Mouse (Mus musculus): ENCODE results near the gene Zfp773. TPM values are rescaled to one million over a fixed set of nuclear protein-coding genes. Genes with fewer than 3 reads are reported as not detected.
A peak's percentile ranks its signal among the peaks of the same experiment; 100 is the strongest.
"Not testable (repeated sequence)": the region's sequence is repeated elsewhere in the genome, so short reads cannot be mapped to it uniquely, and the experiment has no call there.

The Zfp773 gene
- 1.8 and 2.6 TPM in 2 replicates for polyA plus RNA-seq (2014; fragmentation: Nextera tagmentation; extraction: Ambion mirVana)

DNA sequence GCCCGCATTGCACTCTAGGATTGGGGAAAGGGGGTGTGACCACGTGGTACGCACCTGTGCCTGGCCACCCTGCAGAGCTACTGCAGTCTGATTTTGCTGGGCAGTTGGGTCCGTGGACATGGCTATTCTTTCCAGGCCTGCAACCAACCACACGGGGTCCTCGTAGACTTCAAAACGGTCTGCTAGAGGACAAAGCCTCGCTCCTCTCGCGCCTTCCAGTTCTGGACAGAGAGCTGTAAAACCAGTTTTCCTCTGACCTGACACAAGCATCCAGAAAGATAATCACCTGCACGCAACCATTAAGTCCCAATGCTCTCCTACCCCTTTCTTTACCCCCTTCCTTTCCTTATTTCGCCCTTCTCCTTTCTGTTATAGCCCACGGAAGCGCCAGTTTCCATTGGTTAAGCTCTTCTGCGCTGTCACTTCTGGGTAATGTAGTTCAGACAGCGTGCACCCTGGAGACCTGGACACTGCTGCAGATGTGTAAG, at the start of gene Zfp773:
Zfp773 (minus strand) TSS at position 377 of the 488 bp plus-strand sequence.
- H3K27ac ChIP-seq (ENCODE audit: low read length): no peak within 1 kb of the TSS
- WGBS: 7% methylated on average over 16 of the region's 16 CpGs
- peak within 1 kb of the TSS; percentile 50 for H3K4me2 ChIP-seq (replicated peaks; ENCODE audit: low read depth, low read length)
- peak within 1 kb of the TSS; percentile 28; the same call in 1 of the 2 replicates for H3K9ac ChIP-seq (replicated peaks; ENCODE audit: low read depth, low read length)
- H3K4me1 ChIP-seq (ENCODE audit: control insufficient read depth, insufficient read depth, low read length): no peaks in the 10 kb centered on the region
- no peaks in the 10 kb centered on the region for H3K9me3 ChIP-seq (ENCODE audit: control insufficient read depth, low read depth, low read length)
- H3K4me3 ChIP-seq (ENCODE audit: low read depth, low read length): peak within 1 kb of the TSS; percentile 41
- no peaks in the 10 kb centered on the region for H3K27me3 ChIP-seq (ENCODE audit: control insufficient read depth, insufficient read depth, low read length)
- no peaks in the 10 kb centered on the region for H3K36me3 ChIP-seq (ENCODE audit: control insufficient read depth, insufficient read depth, low read length)
- peak; percentile 95 for ATAC-seq (ENCODE audit: insufficient number of reproducible peaks, insufficient read depth, low FRiP score, low read depth)

DNA sequence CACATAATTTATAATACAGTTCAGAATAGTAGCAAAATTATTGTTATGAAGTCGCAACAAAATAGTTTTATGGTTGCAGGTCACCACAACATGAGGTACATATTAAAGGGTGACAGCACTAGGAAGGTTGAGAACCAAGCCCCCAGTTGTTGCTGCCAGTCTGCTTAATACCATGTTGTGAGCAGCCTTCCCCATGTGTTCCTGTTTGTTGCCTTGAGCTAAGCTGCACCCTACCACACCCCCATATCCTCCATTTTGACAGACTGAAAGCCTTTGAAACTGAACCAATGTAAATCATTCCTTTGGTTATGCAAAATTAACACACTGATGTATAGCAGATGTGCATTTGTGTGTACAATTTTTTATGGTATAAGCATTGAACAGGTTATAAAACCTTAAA, 49.3 kb upstream of the Zfp773 start:
- H3K4me1 ChIP-seq (ENCODE audit: control insufficient read depth, insufficient read depth, low read length): no peaks in the 10 kb centered on the region
- H3K36me3 ChIP-seq (ENCODE audit: control insufficient read depth, insufficient read depth, low read length): peaks cover 20% of the 10 kb centered on the region; the same call in 1 of the 2 replicates
- H3K9ac ChIP-seq (replicated peaks; ENCODE audit: low read depth, low read length): no peak overlapping the region
- no peak overlapping the region for H3K27ac ChIP-seq (ENCODE audit: low read length)
- no peak overlapping the region for H3K4me2 ChIP-seq (replicated peaks; ENCODE audit: low read depth, low read length)
- no peaks in the 10 kb centered on the region for H3K9me3 ChIP-seq (ENCODE audit: control insufficient read depth, low read depth, low read length)
- no peak for ATAC-seq (ENCODE audit: insufficient number of reproducible peaks, insufficient read depth, low FRiP score, low read depth)
- no peak overlapping the region for H3K4me3 ChIP-seq (ENCODE audit: low read depth, low read length)
- 93% methylated on average over 1 of the region's 1 CpGs for WGBS
- no peaks in the 10 kb centered on the region for H3K27me3 ChIP-seq (ENCODE audit: control insufficient read depth, insufficient read depth, low read length)

DNA sequence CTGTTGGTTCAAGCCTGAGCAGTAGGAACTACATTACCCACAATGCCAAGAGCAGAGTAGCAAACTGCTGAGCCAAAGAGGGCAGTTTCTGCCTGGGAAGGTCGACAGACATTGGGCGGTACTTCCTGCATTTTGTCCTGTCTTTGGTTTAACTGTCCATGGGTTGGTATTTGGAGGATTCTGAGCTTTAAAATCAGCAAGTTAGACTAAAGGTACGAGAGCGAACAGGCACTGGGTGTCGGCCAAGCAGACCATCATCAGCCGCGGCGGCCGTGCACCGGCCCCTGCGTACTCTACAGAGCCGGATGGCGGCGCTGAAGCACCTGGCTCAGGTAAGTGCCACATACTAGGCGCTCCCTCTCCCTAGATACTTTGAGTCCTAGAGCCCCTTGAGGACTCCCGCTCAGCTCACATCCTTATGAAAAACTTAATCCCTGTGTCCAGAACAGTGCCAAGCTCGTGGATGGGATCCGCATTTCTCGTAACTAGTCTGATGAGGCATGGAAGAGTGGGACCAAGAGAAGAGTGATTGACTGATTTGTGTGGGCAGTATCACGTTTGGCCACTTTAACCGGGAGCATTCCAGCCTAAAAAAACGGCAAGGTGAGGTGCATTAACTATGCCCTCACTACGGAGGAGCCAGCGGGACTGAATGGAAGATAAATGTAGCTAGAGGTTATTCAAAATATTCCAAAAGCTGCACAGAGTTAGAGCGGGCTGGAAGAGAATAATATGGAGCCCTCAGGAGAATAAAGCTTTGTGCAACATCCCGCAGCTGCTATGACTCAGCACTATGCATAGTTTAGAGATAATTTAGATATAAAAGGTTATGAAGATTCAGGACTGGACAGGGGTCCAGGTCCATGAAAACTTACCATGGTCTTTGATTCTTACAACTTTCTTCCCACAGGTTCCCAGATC, 34.9 kb upstream of the Zfp773 start, which contains the start of gene Zfp418:
Zfp418 (plus strand) TSS at position 104 of the 921 bp plus-strand sequence.
- peaks cover 7% of the 10 kb centered on the region; the same call in 1 of the 2 replicates for H3K36me3 ChIP-seq (ENCODE audit: control insufficient read depth, insufficient read depth, low read length)
- H3K9me3 ChIP-seq (ENCODE audit: control insufficient read depth, low read depth, low read length): no peaks in the 10 kb centered on the region
- peak within 1 kb of the TSS; percentile 68 for H3K4me2 ChIP-seq (replicated peaks; ENCODE audit: low read depth, low read length)
- peak within 1 kb of the TSS; percentile 70 for H3K4me3 ChIP-seq (ENCODE audit: low read depth, low read length)
- WGBS: 1% methylated on average over 26 of the region's 26 CpGs
- no peaks in the 10 kb centered on the region for H3K27me3 ChIP-seq (ENCODE audit: control insufficient read depth, insufficient read depth, low read length)
- peak within 1 kb of the TSS; percentile 61 for H3K9ac ChIP-seq (replicated peaks; ENCODE audit: low read depth, low read length)
- no peaks in the 10 kb centered on the region for H3K4me1 ChIP-seq (ENCODE audit: control insufficient read depth, insufficient read depth, low read length)
- no peak within 1 kb of the TSS for H3K27ac ChIP-seq (ENCODE audit: low read length)
- ATAC-seq (ENCODE audit: insufficient number of reproducible peaks, insufficient read depth, low FRiP score, low read depth): peak; percentile 96

DNA sequence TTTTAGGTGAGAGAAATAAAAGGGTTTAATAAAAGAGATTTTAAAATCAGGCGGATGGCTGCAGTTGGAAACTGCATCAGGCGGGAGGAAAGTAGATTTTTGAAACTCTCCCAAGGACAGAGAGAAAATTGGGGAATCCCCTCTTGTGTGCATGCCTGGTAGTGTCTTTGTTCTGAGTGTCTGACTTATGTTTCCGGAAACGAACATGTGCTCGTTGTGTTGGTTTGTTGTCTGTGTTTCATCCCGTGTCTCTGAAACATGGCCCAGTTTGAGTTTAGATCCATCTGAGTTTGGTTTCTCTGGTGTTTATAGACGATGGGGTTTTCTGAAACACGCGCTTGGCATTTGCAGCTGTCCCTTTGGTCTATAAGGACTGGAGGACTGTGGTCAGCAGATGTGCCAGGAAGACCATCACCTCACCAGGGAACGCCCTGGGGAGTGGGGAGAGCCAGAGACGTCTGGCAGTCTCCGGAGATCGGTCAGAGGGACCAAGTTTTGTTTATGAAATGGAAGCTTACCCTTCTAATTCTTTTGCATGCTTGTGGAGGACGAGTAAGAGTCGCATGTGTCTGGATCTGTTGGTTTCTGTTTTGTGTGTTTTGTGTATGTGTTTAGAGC, 9.5 kb upstream of the Zfp773 start:
- no peaks in the 10 kb centered on the region for H3K36me3 ChIP-seq (ENCODE audit: control insufficient read depth, insufficient read depth, low read length)
- H3K4me1 ChIP-seq (ENCODE audit: control insufficient read depth, insufficient read depth, low read length): no peaks in the 10 kb centered on the region
- no peak overlapping the region for H3K4me3 ChIP-seq (ENCODE audit: low read depth, low read length)
- no peak overlapping the region for H3K27ac ChIP-seq (ENCODE audit: low read length)
- H3K9ac ChIP-seq (replicated peaks; ENCODE audit: low read depth, low read length): no peak overlapping the region
- no peak overlapping the region for H3K4me2 ChIP-seq (replicated peaks; ENCODE audit: low read depth, low read length)
- no peak for ATAC-seq (ENCODE audit: insufficient number of reproducible peaks, insufficient read depth, low FRiP score, low read depth)
- H3K9me3 ChIP-seq (ENCODE audit: control insufficient read depth, low read depth, low read length): no peaks in the 10 kb centered on the region
- WGBS: 90% methylated on average over 15 of the region's 15 CpGs
- no peaks in the 10 kb centered on the region for H3K27me3 ChIP-seq (ENCODE audit: control insufficient read depth, insufficient read depth, low read length)

DNA sequence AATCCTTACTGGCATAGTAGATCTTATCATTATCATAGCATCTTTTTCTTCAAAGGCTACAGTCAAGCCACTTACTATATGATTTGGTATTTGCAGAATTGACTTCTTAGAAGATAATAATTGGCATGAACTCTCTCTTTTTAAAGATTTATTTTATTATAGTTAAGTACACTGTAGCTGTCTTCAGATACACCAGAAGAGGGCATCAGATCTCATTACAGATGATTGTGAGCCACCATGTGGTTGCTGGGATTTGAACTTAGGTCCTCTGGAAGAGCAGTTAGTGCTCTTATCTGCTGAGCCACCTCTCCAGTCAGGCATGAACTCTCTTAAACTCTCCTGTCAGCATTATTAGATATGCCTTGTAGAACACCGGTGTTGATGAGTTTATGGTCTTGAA, 7.7 kb upstream of the Zfp773 start:
- 82% methylated on average over 1 of the region's 1 CpGs for WGBS
- Histone ChIP-seq H3K27me3 (ENCODE audit: control insufficient read depth, insufficient read depth, low read length) (no peaks in the 10 kb centered on the region), H3K4me2 (replicated peaks; ENCODE audit: low read depth, low read length) (no peak overlapping the region), H3K9ac (replicated peaks; ENCODE audit: low read depth, low read length) (no peak overlapping the region), H3K4me3 (ENCODE audit: low read depth, low read length) (no peak overlapping the region), H3K9me3 (ENCODE audit: control insufficient read depth, low read depth, low read length) (no peaks in the 10 kb centered on the region), H3K4me1 (ENCODE audit: control insufficient read depth, insufficient read depth, low read length) (no peaks in the 10 kb centered on the region), H3K36me3 (ENCODE audit: control insufficient read depth, insufficient read depth, low read length) (no peaks in the 10 kb centered on the region), H3K27ac (ENCODE audit: low read length) (no peak overlapping the region)
- ATAC-seq (ENCODE audit: insufficient number of reproducible peaks, insufficient read depth, low FRiP score, low read depth): no peak

DNA sequence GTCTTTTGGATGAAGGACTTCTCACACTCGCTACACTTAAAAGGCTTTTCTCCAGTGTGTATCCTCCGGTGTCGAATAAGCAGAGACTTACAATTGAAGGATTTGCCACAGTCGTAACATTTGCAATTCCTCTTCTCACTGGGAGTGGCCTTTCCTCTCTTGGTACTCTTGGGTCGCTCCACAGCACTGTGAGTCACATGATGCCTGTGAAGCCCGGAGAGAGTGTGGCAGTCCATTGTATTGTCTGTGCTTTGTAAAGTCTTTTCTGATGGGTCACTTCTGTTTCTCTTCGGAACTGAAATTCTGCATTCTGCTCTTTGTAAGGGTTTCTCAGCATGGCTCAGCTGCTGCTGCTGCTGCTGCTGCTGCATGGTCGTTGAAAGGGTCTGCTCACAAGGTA, 3.8 kb downstream of the Zfp773 start:
- 78% methylated on average over 8 of the region's 8 CpGs for WGBS
- no peak overlapping the region for H3K4me3 ChIP-seq (ENCODE audit: low read depth, low read length)
- H3K9me3 ChIP-seq (ENCODE audit: control insufficient read depth, low read depth, low read length): no peaks in the 10 kb centered on the region
- ATAC-seq (ENCODE audit: insufficient number of reproducible peaks, insufficient read depth, low FRiP score, low read depth): no peak
- no peaks in the 10 kb centered on the region for H3K36me3 ChIP-seq (ENCODE audit: control insufficient read depth, insufficient read depth, low read length)
- no peaks in the 10 kb centered on the region for H3K27me3 ChIP-seq (ENCODE audit: control insufficient read depth, insufficient read depth, low read length)
- no peak overlapping the region for H3K9ac ChIP-seq (replicated peaks; ENCODE audit: low read depth, low read length)
- H3K4me1 ChIP-seq (ENCODE audit: control insufficient read depth, insufficient read depth, low read length): no peaks in the 10 kb centered on the region
- H3K4me2 ChIP-seq (replicated peaks; ENCODE audit: low read depth, low read length): no peak overlapping the region
- H3K27ac ChIP-seq (ENCODE audit: low read length): no peak overlapping the region

DNA sequence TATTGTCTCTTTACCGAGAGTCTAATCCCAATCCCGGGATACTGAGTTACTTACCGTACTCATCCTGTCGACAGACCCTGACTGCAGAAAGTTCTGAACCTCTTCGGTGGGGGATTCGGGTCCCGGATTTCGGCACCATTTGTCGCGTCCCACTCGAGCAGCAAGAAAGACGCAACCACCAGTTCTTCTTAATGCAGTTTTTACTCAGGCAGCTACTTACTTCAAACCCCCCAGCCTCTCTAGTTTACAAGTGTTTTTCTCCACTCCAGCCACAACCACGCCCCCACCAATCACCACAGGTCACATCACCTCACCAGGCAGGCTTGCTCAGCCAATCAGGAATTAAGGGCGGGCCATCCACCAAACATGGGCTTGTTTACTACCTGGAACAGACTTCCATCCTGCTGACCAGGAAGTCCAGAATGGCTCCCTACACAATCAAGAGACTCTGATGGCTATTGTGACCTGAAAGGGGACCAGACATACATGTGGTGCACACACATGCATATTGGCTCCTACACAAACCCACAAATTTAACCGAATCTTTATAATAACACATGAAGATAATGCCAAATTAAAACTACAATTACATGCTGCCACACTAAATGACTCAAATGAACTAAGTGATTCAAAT, 5.9 kb downstream of the Zfp773 start:
- H3K4me3 ChIP-seq (ENCODE audit: low read depth, low read length); H3K36me3 ChIP-seq (ENCODE audit: control insufficient read depth, insufficient read depth, low read length); H3K9me3 ChIP-seq (ENCODE audit: control insufficient read depth, low read depth, low read length); H3K4me1 ChIP-seq (ENCODE audit: control insufficient read depth, insufficient read depth, low read length); ATAC-seq (ENCODE audit: insufficient number of reproducible peaks, insufficient read depth, low FRiP score, low read depth); H3K27ac ChIP-seq (ENCODE audit: low read length); H3K27me3 ChIP-seq (ENCODE audit: control insufficient read depth, insufficient read depth, low read length); H3K4me2 ChIP-seq (replicated peaks; ENCODE audit: low read depth, low read length); H3K9ac ChIP-seq (replicated peaks; ENCODE audit: low read depth, low read length): not testable (repeated sequence)
- WGBS: 93% methylated on average over 14 of the region's 15 CpGs

DNA sequence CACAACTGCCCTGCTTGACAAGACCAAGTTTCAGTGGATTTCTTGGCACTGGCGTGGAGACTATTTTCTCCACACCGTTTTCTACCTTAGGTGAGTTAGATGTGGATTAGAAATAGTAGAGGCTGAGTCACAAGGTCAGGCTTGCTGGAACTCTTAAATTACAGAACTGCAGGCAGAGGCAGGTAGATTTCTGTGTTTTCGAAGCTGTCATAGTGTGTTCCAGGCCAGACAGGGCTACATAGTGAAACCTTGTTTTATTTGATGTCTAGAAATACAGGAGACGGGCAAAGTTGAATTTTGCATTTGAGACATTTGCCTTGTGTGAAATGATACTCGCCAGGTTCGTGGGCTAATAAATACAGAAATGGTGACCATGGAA, 15.0 kb downstream of the Zfp773 start:
- Histone ChIP-seq H3K4me3 (ENCODE audit: low read depth, low read length) (peak overlapping the region; percentile 59), H3K36me3 (ENCODE audit: control insufficient read depth, insufficient read depth, low read length) (peaks cover 3% of the 10 kb centered on the region; the same call in 1 of the 2 replicates), H3K9ac (replicated peaks; ENCODE audit: low read depth, low read length) (no peak overlapping the region), H3K9me3 (ENCODE audit: control insufficient read depth, low read depth, low read length) (no peaks in the 10 kb centered on the region), H3K27ac (ENCODE audit: low read length) (no peak overlapping the region), H3K4me2 (replicated peaks; ENCODE audit: low read depth, low read length) (peak overlapping the region; percentile 51), H3K4me1 (ENCODE audit: control insufficient read depth, insufficient read depth, low read length) (no peaks in the 10 kb centered on the region), H3K27me3 (ENCODE audit: control insufficient read depth, insufficient read depth, low read length) (no peaks in the 10 kb centered on the region)
- ATAC-seq (ENCODE audit: insufficient number of reproducible peaks, insufficient read depth, low FRiP score, low read depth): no peak
- WGBS: 44% methylated on average over 6 of the region's 6 CpGs
